Mouse (Mus musculus) heart, embryonic 12.5 days (tissue): ENCODE results near the gene Gab1. TPM values are rescaled to one million over a fixed set of nuclear protein-coding genes. Genes with fewer than 3 reads are reported as not detected.
"Not testable (repeated sequence)": the region's sequence is repeated elsewhere in the genome, so short reads cannot be mapped to it uniquely, and the experiment has no call there.

ENCODE experiments used
- ATAC-seq: fragments of 200-750 bp; cut with Nextera tagmentation; 2 replicates; pipeline ENCODE4 v1.8.0; 2017; ENCODE audit warnings: moderate TSS enrichment, moderate library complexity; ENCODE audit not compliant: insufficient number of reproducible peaks, low FRiP score
- H3K27ac ChIP-seq: fragments of 300-500 bp; sonication (generic); 2 replicates; pipeline ENCODE4 v1.5.1; 2016; ENCODE audit warnings: mild to moderate bottlenecking, moderate library complexity; ENCODE audit not compliant: poor library complexity, severe bottlenecking
- H3K27me3 ChIP-seq: fragments of 300-500 bp; sonication (generic); replicated peaks from 2 replicates; pipeline ENCODE4 v1.6.1; 2016; ENCODE audit warnings: mild to moderate bottlenecking, moderate library complexity
- H3K36me3 ChIP-seq: fragments of 300-500 bp; sonication (generic); 2 replicates; pipeline ENCODE4 v1.6.1; 2016; ENCODE audit warnings: mild to moderate bottlenecking, moderate library complexity
- H3K4me1 ChIP-seq: fragments of 300-500 bp; sonication (generic); replicated peaks from 2 replicates; pipeline ENCODE4 v1.6.1; 2016; ENCODE audit warnings: mild to moderate bottlenecking
- H3K4me2 ChIP-seq: fragments of 300-500 bp; sonication (generic); 2 replicates; pipeline ENCODE4 v1.6.1; 2016; ENCODE audit warnings: mild to moderate bottlenecking, moderate library complexity
- H3K4me3 ChIP-seq: fragments of 300-500 bp; sonication (generic); 2 replicates; pipeline ENCODE4 v1.5.1; 2016; ENCODE audit warnings: mild to moderate bottlenecking
- H3K9ac ChIP-seq: fragments of 300-500 bp; sonication (generic); 2 replicates; pipeline ENCODE4 v1.6.1; 2016; ENCODE audit warnings: mild to moderate bottlenecking, moderate library complexity
- H3K9me3 ChIP-seq: fragments of 300-500 bp; sonication (generic); replicated peaks from 2 replicates; pipeline ENCODE4 v1.6.1; 2016; ENCODE audit warnings: mild to moderate bottlenecking, moderate library complexity
- WGBS: fragments of 180-500 bp; shearing (Covaris S2); methylation state at CpG from one replicate; pipeline ENCODE4 v1.1.7; 2016; 5-methylcytosine and 5-hydroxymethylcytosine counted together
- polyA plus RNA-seq: library from polyadenylated mRNA; unstranded; fragments of >200 nt; fragmentation: Nextera tagmentation; extraction: Ambion mirVana; gene quantifications from 2 replicates; pipeline ENCODE4 v1.2.1, GENCODE M21; 2016

Gab1 gene
- polyA plus RNA-seq, 1 experiment from 2014 or later: 42.5 TPM

DNA sequence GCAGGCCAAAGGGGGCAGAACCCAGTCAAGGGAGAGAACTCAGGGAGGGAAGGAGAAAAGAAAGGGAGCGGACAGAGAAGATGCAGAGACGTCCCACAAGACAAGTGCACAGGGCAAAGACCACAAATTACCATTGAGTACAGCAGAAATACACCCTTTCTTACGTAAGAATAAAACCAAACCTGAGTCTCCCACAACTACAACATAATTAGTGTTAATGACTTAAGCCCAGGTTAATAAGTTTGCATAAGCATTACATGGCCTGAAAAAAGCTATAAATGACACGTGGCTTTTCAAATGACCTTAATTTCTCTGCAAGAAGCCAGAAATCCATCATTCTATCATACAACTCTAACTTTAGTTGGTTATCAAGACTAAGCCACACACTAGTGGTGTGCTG is 97.0 kb downstream of the Gab1 start:
- WGBS: 91% methylated on average over 4 of the region's 4 CpGs
- no peak for ATAC-seq

GRCm38 (mm10) chr8:80781338-80781737 is 99.0 kb downstream of the Gab1 start:
- no peak for ATAC-seq
- Histone ChIP-seq H3K4me3 (no peak overlapping the region), H3K9me3 (no peaks in the 10 kb centered on the region), H3K4me1 (peaks cover 22% of the 10 kb centered on the region), H3K27me3 (no peaks in the 10 kb centered on the region), H3K36me3 (peaks cover 78% of the 10 kb centered on the region), H3K27ac (peak overlapping the region; percentile 36; the same call in 1 of the 2 replicates), H3K4me2 (no peak overlapping the region), H3K9ac (no peak overlapping the region)
- 62% methylated on average over 10 of the region's 10 CpGs for WGBS

More for the DNA sequence above, 97.0 kb downstream of the Gab1 start:
- Histone ChIP-seq H3K27me3 (no peaks in the 10 kb centered on the region), H3K36me3 (peaks cover 77% of the 10 kb centered on the region), H3K9ac (no peak overlapping the region), H3K9me3 (no peaks in the 10 kb centered on the region), H3K4me3 (no peak overlapping the region), H3K4me2 (no peak overlapping the region), H3K4me1 (peaks cover 22% of the 10 kb centered on the region), H3K27ac (no peak overlapping the region)

DNA sequence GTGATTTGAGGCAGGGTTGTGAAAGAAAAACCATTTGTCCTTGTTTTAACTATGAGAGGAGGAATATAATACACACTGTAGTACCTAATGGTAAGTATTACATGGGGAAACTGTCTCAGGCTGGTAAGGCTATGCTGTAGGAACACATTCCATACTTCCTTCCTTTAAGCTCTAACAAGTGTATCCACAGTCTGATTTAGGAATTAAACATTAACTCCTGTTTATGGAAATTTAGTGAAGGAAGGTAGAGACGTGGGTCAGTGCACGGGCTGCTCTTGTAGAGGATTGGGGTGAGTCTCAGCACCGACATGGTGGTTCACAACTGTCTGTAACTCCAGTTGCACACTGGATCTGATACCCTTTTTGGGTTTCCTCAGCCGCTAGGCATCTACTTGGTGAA is 100.0 kb downstream of the Gab1 start:
- H3K4me1 ChIP-seq: peaks cover 18% of the 10 kb centered on the region
- no peak for ATAC-seq
- H3K36me3 ChIP-seq: peaks cover 75% of the 10 kb centered on the region
- H3K9me3 ChIP-seq: no peaks in the 10 kb centered on the region
- H3K4me3 ChIP-seq: no peak overlapping the region
- H3K9ac ChIP-seq: no peak overlapping the region
- WGBS: 94% methylated on average over 4 of the region's 4 CpGs
- no peak overlapping the region for H3K4me2 ChIP-seq
- H3K27me3 ChIP-seq: no peaks in the 10 kb centered on the region
- no peak overlapping the region for H3K27ac ChIP-seq

- peaks cover 68% of the 10 kb centered on the region for H3K36me3 ChIP-seq
- H3K27me3 ChIP-seq: no peaks in the 10 kb centered on the region
- no peak overlapping the region for H3K9ac ChIP-seq
- H3K4me1 ChIP-seq: peaks cover 18% of the 10 kb centered on the region
- H3K27ac ChIP-seq: no peak overlapping the region
- ATAC-seq: no peak
- WGBS: 78% methylated on average over 8 of the region's 8 CpGs
- no peaks in the 10 kb centered on the region for H3K9me3 ChIP-seq
- H3K4me2 ChIP-seq: no peak overlapping the region
- no peak overlapping the region for H3K4me3 ChIP-seq
Measured at GRCm38 (mm10) chr8:80776436-80776835, 103.9 kb downstream of the Gab1 start.

DNA sequence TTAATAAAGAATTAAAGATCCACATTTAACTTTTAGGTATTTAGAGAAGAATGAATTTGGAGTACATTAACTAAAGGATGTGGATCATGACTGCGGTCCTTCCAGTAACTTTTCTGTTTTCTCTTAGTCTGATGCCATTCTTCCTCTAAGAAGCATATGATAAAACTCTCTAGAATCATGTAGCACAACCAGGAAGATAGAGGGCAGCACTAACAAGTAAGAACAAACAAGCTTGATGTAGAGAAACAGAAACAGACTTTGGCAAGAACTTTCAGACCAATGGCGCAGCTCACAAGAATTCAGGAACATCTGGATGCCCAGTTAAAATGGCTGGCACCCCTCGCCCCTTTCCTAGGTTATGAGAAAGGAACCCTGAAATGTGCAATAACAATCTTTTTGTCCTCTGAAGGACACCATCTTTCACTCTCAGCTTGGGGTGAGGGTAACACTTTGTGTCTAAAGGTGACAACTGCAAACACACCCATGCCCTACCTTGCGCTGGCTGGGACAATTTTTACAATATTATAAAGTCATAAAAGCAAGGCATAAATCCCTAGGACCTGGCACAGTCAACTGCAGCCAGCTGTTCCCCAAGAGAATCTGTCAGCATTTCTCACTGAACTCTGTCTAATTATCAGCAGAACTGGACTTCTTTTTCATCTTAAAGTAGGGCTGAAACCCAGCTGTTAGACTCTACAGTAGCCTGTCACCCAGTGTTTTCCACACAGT is 107.4 kb downstream of the Gab1 start:
- no peak for ATAC-seq
- Histone ChIP-seq H3K36me3 (peaks cover 81% of the 10 kb centered on the region), H3K4me1 (no peaks in the 10 kb centered on the region), H3K9me3 (no peaks in the 10 kb centered on the region), H3K27me3 (no peaks in the 10 kb centered on the region), H3K27ac (no peak overlapping the region), H3K4me2 (no peak overlapping the region), H3K4me3 (no peak overlapping the region), H3K9ac (no peak overlapping the region)
- 87% methylated on average over 4 of the region's 4 CpGs for WGBS

DNA sequence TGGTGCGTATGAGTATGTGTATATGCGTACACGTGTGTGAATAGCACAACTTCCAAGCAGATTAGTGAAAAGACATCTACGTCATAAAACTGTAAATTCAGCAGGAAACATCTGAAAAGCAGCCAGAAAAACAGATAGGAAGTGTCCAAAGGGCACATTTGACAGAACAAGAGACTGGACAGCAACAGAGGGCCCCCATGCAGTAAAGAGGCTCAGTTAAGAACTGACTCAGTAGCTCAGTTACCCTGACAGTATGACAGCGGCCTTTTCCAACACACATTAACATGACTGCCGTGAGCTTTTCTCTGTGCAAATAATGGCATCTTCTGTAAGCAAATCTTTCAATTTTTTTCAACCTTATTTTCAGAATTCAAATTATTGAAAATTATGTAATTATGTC is 111.9 kb downstream of the Gab1 start:
- 92% methylated on average over 6 of the region's 6 CpGs for WGBS
- Histone ChIP-seq H3K9ac (no peak overlapping the region), H3K36me3 (peaks cover 84% of the 10 kb centered on the region), H3K4me3 (no peak overlapping the region), H3K4me1 (no peaks in the 10 kb centered on the region), H3K9me3 (no peaks in the 10 kb centered on the region; the same call in 1 of the 2 replicates), H3K27me3 (no peaks in the 10 kb centered on the region), H3K4me2 (no peak overlapping the region), H3K27ac (no peak overlapping the region)
- no peak for ATAC-seq

GRCm38 (mm10) chr8:80753017-80753715 is 127.2 kb downstream of the Gab1 start:
- H3K9me3 ChIP-seq: no peaks in the 10 kb centered on the region
- no peaks in the 10 kb centered on the region for H3K36me3 ChIP-seq
- ATAC-seq: peak; percentile 42; the same call in 1 of the 2 replicates
- no peak overlapping the region for H3K9ac ChIP-seq
- no peak overlapping the region for H3K4me3 ChIP-seq
- no peaks in the 10 kb centered on the region for H3K27me3 ChIP-seq
- H3K27ac ChIP-seq: no peak overlapping the region
- 0 out of 2 replicates have a peak, but pooled peaks cover 9% of the 10 kb centered on the region for H3K4me1 ChIP-seq
- WGBS: 28% methylated on average over 9 of the region's 9 CpGs
- H3K4me2 ChIP-seq: no peak overlapping the region

DNA sequence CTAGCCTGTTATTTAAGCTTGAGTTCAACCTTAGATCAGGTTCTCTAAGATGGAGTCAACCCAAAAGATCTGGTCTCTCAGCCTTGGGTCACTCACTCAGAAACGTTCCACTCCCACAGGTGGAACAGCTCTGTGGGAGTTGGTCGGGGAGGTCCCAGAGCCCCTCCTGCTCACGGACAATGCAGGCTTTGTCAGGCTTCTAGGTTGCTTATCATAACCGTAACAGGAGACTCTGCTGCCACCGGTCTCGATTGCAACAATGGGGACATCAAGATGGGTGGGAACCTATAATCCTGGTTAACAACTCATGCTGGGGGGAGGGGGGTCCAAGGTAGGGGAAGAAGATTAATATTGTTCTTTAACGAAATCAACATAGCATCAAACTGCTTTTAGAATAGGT is 127.9 kb downstream of the Gab1 start:
- no peaks in the 10 kb centered on the region for H3K36me3 ChIP-seq
- H3K9me3 ChIP-seq: no peaks in the 10 kb centered on the region
- H3K4me1 ChIP-seq: 0 out of 2 replicates have a peak, but pooled peaks cover 9% of the 10 kb centered on the region
- no peaks in the 10 kb centered on the region for H3K27me3 ChIP-seq
- no peak overlapping the region for H3K4me2 ChIP-seq
- H3K9ac ChIP-seq: no peak overlapping the region
- no peak overlapping the region for H3K27ac ChIP-seq
- no peak for ATAC-seq
- 66% methylated on average over 7 of the region's 7 CpGs for WGBS
- no peak overlapping the region for H3K4me3 ChIP-seq

DNA sequence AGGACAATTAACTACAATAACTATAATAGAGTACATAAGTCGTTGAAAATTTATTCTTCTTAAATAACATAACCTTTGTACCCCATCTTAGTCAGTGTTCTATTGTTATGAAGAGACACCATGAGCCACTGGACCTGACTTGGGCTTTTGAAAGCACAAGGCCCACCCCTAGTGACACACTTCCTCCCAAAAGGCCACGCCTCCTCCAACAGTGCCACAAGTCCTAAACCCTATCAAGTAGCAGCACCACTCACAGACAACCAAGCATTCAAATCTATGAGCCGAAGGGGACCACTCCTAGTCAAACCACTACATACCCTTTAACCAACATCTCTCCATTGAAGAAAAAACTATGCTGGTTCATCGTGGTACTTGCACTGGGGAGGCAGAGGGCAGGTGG is 131.2 kb downstream of the Gab1 start:
- 0 out of 2 replicates have a peak, but pooled peaks cover 9% of the 10 kb centered on the region for H3K4me1 ChIP-seq
- H3K27me3 ChIP-seq: no peaks in the 10 kb centered on the region
- no peak overlapping the region for H3K27ac ChIP-seq
- 85% methylated on average over 4 of the region's 4 CpGs for WGBS
- H3K4me2 ChIP-seq: no peak overlapping the region
- H3K9ac ChIP-seq: no peak overlapping the region
- no peak for ATAC-seq
- H3K36me3 ChIP-seq: no peaks in the 10 kb centered on the region
- no peak overlapping the region for H3K4me3 ChIP-seq
- H3K9me3 ChIP-seq: no peaks in the 10 kb centered on the region

GRCm38 (mm10) chr8:80739932-80740331 is 140.4 kb downstream of the Gab1 start:
- Histone ChIP-seq H3K4me3 (peak overlapping the region; percentile 78), H3K36me3 (peaks cover 11% of the 10 kb centered on the region), H3K27ac (peak overlapping the region; percentile 100), H3K9me3 (no peaks in the 10 kb centered on the region), H3K27me3 (no peaks in the 10 kb centered on the region), H3K4me1 (peaks cover 8% of the 10 kb centered on the region), H3K9ac (peak overlapping the region; percentile 77), H3K4me2 (peak overlapping the region; percentile 71)
- 15% methylated on average over 14 of the region's 14 CpGs for WGBS
- peak; percentile 47; the same call in 1 of the 2 replicates for ATAC-seq

- Histone ChIP-seq H3K4me3 (peak within 1 kb of the TSS; percentile 78), H3K9ac (peak within 1 kb of the TSS; percentile 85), H3K27ac (peak within 1 kb of the TSS; percentile 100), H3K4me2 (peak within 1 kb of the TSS; percentile 96), H3K36me3 (peaks cover 14% of the 10 kb centered on the region)
- H3K9me3 ChIP-seq, H3K4me1 ChIP-seq, H3K27me3 ChIP-seq: not testable (repeated sequence)
- under 1% methylated on average over 81 of the region's 91 CpGs for WGBS
- ATAC-seq: peak; percentile 92
Measured at GRCm38 (mm10) chr8:80739155-80739924, 141.0 kb downstream of the Gab1 start, which contains the start of gene Smarca5. Smarca5 (minus strand) TSS chr8:80739497.
